Mouse (Mus musculus) embryonic stem cell, embryonic (primary cell): ENCODE data around the gene 1700020D05Rik.

ENCODE experiments used
- CTCF ChIA-PET, 4 experiments: fragments of 300-600 bp in 2 of 4; fragments of 350-600 bp in 2 of 4; sonication (Branson Sonifier 250); formaldehyde crosslinking; loops; one replicate each; lab custom pipeline; 2022; ENCODE audit warnings: inconsistent platforms in 2 of 4; lab: Charles Lee
- POLR2A ChIA-PET, 4 experiments: fragments of 300-600 bp in 2 of 4; fragments of 350-600 bp in 2 of 4; sonication (Branson Sonifier 250); formaldehyde crosslinking; loops; one replicate each; lab custom pipeline; 2022; ENCODE audit warnings: antibody characterized with exemption in 4 of 4, inconsistent platforms in 1 of 4; lab: Charles Lee

The 1700020D05Rik gene

GRCm38 (mm10) chr19:5487768-5488550 is 15.6 kb downstream of the 1700020D05Rik start, which contains the start of gene Mus81:
Gene Mus81, minus strand, starts transcription at chr19:5488402.
- POLR2A ChIA-PET = interaction anchor here (0.5 to 21.3 kb wide), 165 partner anchors 8 to 790 kb away, joined by 3 to 735 read pairs (median 5); partner anchors contain the start of genes Ccdc85b (in 4 of the 4), Ctsw (in 4 of the 4), Efemp2 (in 4 of the 4) and Fibp (in 4 of the 4)
- CTCF ChIA-PET = interaction anchor here (0.5 to 4.7 kb wide), 93 partner anchors 8 to 1769 kb away, joined by 3 to 118 read pairs (median 4); partner anchors contain the start of genes Ap5b1 (in 3 of the 4), Efemp2 (in 3 of the 4), Fibp (in 3 of the 4) and Snx32 (in 3 of the 4)

DNA sequence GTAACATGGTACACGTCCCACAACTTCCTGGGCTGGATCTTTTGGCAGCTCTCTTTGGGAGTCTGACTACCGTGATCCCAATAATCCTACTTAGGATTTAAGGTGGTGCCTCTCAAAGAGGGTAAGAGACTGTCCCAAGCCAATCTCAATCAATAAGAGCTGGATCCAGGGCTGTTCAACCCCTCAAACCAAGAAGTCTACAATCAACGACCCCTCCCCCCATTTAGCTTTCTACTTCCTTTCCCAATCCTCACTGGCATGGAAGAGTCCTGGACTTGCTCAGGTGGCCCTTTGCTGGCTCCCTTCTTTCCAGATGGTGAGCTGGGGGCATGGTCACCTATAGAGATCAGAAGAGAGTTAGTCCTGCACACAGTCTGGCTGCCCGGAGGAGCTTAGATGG is 16.8 kb downstream of the 1700020D05Rik start:
- ChIA-PET POLR2A (interaction anchor here (0.7 to 21.3 kb wide), 45 partner anchors 7 to 599 kb away, joined by 3 to 735 read pairs (median 21); partner anchors contain the start of genes Ccdc85b (in 3 of the 4), Efemp2 (in 3 of the 4), Fibp (in 3 of the 4) and AI837181 (in 2 of the 4)), CTCF (interaction anchor here (0.6 to 4.7 kb wide), 31 partner anchors 9 to 529 kb away, joined by 3 to 118 read pairs (median 8); partner anchors contain the start of genes Efemp2 (in 3 of the 4), Fibp (in 3 of the 4), Ctsw (in 2 of the 4) and AI837181 (in 1 of the 4))

DNA sequence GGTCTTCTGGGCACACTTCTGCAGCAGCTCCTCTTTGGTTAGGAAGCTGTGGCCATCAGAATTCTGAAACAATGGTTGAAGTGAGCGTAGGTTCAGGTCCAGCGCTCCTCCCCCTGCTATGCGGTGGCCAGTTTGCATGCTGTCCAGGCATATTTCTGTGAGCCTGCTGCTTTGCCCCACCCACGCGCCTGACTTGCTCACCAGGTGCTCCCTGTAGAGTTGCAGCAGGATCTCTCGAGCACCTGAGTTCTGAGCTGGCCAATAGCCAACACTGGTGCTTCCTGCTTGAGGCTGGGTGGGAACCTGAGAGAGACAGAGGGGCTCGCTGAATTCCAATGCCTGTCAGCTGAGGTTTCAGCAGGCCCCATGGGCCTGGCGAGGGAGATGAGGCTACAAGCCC is 17.3 kb downstream of the 1700020D05Rik start:
- POLR2A ChIA-PET = interaction anchor here in 3 of 4 experiments (0.8 to 21.3 kb wide), 19 partner anchors 10 to 599 kb away, joined by 3 to 735 read pairs (median 28); partner anchors contain the start of genes Efemp2 (in 3 of the 3), AI837181 (in 2 of the 3), Ccdc85b (in 2 of the 3) and Ctsw (in 2 of the 3)
- CTCF ChIA-PET = interaction anchor here in 2 of 4 experiments (0.7 to 4.7 kb wide), 7 partner anchors 10 to 110 kb away, joined by 3 to 118 read pairs (median 8); partner anchors contain the start of genes Ap5b1 (in 1 of the 2), Ctsw (in 1 of the 2) and Fibp (in 1 of the 2)

DNA sequence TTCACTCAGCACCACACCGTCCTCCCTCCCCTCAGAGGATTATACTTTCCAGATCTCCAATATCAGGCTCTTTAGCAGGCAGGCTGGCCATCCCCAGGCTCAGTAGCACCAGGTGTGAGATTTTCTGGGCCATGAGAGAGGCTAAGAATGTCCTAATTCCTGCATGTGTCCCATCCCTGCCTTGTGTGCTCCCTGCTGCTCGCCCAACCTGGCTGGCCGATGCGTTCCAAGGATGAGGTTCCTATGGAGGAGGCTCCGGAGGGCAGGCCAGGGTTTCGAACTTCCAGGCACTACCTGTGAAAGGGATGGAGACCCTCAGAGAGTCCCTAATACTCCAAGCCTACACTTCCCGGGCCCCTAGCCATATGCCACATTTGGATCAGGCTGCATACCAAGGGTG is 17.8 kb downstream of the 1700020D05Rik start:
- ChIA-PET POLR2A (interaction anchor here in 3 of 4 experiments (0.8 to 21.3 kb wide), 16 partner anchors 9 to 599 kb away, joined by 3 to 735 read pairs (median 21); partner anchors contain the start of genes Ccdc85b (in 3 of the 3), Efemp2 (in 3 of the 3), AI837181 (in 2 of the 3) and Ctsw (in 2 of the 3)), CTCF (interaction anchor here in 1 of 4 experiments (2.7 to 4.7 kb wide), 3 partner anchors 10 to 82 kb away, joined by 8 to 118 read pairs (median 16); partner anchors contain the start of genes Ap5b1, Ctsw and Fibp)

- POLR2A ChIA-PET = interaction anchor here in 3 of 4 experiments (1.0 to 21.3 kb wide), 11 partner anchors 9 to 356 kb away, joined by 3 to 735 read pairs (median 5); partner anchors contain the start of genes Ccdc85b (in 3 of the 3), Ctsw (in 2 of the 3), Fibp (in 2 of the 3) and AI837181 (in 1 of the 3)
- CTCF ChIA-PET = interaction anchor here in 1 of 4 experiments (2.7 kb wide), 1 partner anchor 11 kb away, joined by 8 read pairs; no protein-coding TSS in a partner anchor
Measured at GRCm38 (mm10) chr19:5485371-5485770, 18.2 kb downstream of the 1700020D05Rik start.

GRCm38 (mm10) chr19:5484496-5484895 is 19.1 kb downstream of the 1700020D05Rik start:
- ChIA-PET CTCF (interaction anchor here in 1 of 4 experiments (1.0 kb wide), 1 partner anchor 21 kb away, joined by 6 read pairs; no protein-coding TSS in a partner anchor), POLR2A (interaction anchor here in 3 of 4 experiments (1.0 to 21.3 kb wide), 10 partner anchors 9 to 357 kb away, joined by 4 to 735 read pairs (median 5); partner anchors contain the start of genes Ccdc85b (in 3 of the 3), Ctsw (in 2 of the 3), Efemp2 (in 2 of the 3) and Fibp (in 2 of the 3))

DNA sequence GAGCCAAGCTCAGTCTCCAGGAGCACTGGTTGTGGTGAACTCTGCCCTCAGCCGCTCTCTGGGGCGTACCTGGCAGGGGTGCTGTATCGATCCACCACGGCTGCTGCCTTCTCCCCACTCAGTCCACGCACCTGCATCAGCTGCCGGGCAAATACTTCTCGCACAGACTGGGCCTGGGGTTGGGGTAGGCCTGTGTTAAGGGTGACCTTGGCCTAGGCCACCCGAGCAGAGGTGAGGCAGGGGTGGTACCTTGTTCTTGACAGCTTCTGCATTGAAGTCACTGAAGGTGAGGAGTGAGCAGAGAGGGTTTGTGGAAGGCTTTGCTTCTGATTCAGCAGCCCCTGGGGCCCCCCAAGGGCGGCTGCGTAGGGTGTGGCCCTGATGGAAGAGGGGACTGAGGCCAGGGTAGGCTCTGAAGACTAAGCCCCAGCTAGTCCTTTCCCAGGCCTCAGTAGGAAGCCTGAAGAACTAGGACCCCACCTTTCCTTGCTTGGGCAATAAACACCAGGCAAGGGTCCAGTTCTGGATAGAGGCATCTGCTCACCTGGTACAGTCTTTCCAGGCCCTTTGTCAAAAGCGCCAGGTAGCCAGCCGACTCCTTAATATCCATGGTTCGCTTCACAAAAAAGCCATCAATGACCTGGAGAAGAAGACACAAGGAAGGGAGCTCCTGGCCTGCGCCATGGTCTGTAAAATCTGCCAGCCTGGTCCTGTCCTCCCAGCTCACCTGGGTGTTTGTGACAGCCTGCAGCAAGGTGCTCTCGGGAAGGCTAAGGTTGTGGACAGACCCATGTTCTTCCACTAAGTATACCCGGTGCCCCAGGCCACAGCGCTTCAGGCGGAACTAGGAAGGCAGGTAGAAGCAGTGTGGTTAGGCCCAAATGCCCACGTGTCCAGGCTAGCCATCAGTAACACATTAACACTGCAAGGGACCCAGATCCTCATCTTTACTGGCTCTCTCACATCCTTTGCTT is 19.9 kb downstream of the 1700020D05Rik start:
- ChIA-PET POLR2A (interaction anchor here in 3 of 4 experiments (0.6 to 21.3 kb wide), 9 partner anchors 10 to 667 kb away, joined by 3 to 735 read pairs (median 4); partner anchors contain the start of genes Ccdc85b (in 2 of the 3), Ctsw (in 2 of the 3), Efemp2 (in 2 of the 3) and Fibp (in 2 of the 3)), CTCF (interaction anchor here in 1 of 4 experiments (1.0 to 1.3 kb wide), 2 partner anchors 20 kb away, joined by 5 to 6 read pairs; no protein-coding TSS in a partner anchor)

DNA sequence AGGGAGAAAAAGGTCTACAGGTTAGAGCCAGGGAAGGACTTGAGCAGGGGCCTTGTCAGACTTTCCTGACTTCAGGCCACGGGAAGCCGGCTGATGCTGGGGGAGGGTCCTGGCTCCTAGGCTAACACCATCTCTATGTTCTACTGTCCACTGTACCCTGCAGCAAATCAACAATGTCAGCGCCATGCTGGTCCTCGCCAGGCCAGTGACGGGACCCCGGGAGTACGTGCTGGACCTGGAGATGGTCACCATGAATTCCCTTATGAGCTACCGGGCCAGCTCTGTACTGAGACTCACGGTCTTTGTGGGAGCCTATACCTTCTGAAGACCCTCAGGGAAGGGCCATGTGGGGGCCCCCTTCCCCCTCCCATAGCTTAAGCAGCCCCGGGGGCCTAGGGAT is 22.2 kb downstream of the 1700020D05Rik start:
- CTCF ChIA-PET = interaction anchor here in 1 of 4 experiments (1.6 kb wide), 1 partner anchor 17 kb away, joined by 4 read pairs; no protein-coding TSS in a partner anchor
- POLR2A ChIA-PET = interaction anchor here in 3 of 4 experiments (0.7 to 28.9 kb wide), 8 partner anchors 5 to 604 kb away, joined by 3 to 735 read pairs (median 30); partner anchors contain the start of genes Ccdc85b (in 2 of the 3), Cfl1 (in 2 of the 3), Ctsw (in 2 of the 3) and Fibp (in 2 of the 3)

DNA sequence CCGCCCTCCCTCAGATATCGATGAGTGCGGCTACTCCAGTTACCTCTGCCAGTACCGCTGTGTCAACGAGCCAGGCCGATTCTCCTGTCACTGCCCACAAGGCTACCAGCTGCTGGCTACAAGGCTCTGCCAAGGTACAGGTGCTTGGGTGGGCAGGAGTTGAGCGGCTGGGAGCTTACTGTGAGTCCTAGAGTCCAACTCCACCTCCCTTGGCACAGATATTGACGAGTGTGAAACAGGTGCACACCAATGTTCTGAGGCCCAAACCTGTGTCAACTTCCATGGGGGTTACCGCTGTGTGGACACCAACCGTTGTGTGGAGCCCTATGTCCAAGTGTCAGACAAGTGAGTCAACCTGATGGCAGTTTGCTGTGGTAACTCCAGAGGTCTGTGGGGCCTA is 23.6 kb downstream of the 1700020D05Rik start:
- ChIA-PET CTCF (no interaction called here), POLR2A (interaction anchor here in 2 of 4 experiments (1.6 to 28.9 kb wide), 6 partner anchors 7 to 16 kb away, joined by 7 to 735 read pairs (median 222); partner anchors contain the start of genes Ccdc85b (in 2 of the 2), Cfl1 (in 2 of the 2), Ctsw (in 2 of the 2) and Fibp (in 2 of the 2))

DNA sequence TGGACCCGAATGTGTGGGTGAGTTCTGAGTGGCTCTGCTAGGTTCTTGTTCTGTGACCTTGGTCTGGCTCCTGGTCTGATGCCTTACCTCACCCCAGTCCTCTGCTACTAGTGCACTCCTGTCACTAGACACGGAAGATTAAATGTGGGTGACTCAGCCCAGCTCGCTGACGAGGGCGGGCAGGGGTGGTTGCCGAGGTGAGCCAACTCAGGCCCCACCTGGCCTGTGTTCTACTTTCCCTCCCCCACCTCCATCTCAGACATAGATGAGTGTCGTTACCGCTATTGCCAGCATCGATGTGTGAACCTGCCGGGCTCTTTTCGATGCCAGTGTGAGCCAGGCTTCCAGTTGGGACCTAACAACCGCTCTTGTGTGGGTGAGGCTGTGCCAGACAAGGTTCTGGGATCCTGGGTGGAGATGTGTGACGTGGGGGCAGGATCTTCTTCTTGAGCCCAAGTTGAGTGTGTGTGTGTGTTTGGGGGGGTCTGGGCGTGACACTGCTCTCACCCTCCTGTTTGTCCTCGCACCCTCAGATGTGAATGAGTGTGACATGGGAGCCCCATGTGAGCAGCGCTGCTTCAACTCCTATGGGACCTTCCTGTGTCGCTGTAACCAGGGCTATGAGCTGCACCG is 25.8 kb downstream of the 1700020D05Rik start:
- POLR2A ChIA-PET = interaction anchor here in 3 of 4 experiments (0.6 to 28.9 kb wide), 8 partner anchors 9 to 364 kb away, joined by 3 to 735 read pairs (median 30); partner anchors contain the start of genes Cfl1 (in 3 of the 3), Mus81 (in 3 of the 3), Ccdc85b (in 1 of the 3) and Ctsw (in 1 of the 3)
- CTCF ChIA-PET = interaction anchor here in 3 of 4 experiments (0.6 to 1.8 kb wide), 5 partner anchors 10 to 212 kb away, joined by 4 to 12 read pairs (median 7); partner anchors contain the start of gene Mus81 (in 2 of the 3)

- CTCF ChIA-PET = interaction anchor here in 2 of 4 experiments (1.3 to 1.8 kb wide), 2 partner anchors 10 to 11 kb away, joined by 5 to 7 read pairs; partner anchors contain the start of gene Mus81 (in 1 of the 2)
Measured at GRCm38 (mm10) chr19:5477004-5477667, 26.5 kb downstream of the 1700020D05Rik start.

DNA sequence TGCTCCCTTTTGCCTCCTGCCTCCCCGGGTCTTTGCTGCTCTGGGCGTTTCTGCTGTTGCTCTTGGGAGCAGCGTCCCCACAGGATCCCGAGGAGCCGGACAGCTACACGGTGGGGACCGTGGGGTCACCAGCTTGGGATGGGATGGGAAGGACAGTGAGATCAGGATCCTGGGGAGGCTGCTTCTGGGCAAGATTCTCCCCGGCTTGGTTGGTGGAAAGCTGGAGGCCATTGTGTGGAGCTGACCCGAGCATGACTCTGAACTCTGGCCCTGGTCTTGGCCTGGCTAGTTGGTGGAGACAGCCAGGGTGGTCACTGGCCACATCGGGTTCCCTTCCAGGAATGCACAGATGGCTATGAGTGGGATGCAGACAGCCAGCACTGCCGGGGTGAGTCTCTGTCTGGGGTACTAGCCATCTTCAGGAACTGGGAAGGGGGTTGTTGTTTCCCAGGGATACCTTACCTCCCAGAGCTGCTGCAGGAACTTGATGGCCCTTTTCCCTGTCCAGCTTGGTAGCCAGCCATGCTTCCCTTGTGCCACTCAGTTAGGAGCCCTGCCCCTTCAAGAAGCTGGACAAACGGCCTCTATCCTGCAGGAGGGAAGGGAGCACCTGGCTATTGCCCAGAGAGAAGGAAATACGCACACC is 28.4 kb downstream of the 1700020D05Rik start:
- POLR2A ChIA-PET = interaction anchor here (0.6 to 28.9 kb wide), 22 partner anchors 10 to 312 kb away, joined by 3 to 735 read pairs (median 5); partner anchors contain the start of genes Mus81 (in 4 of the 4), Cfl1 (in 3 of the 4), Ccdc85b (in 2 of the 4) and Fibp (in 1 of the 4)
- CTCF ChIA-PET = interaction anchor here in 3 of 4 experiments (0.5 to 3.3 kb wide), 11 partner anchors 11 to 791 kb away, joined by 3 to 21 read pairs (median 4); partner anchors contain the start of gene Mus81 (in 3 of the 3)

More at GRCm38 (mm10) chr19:5477004-5477667, 26.5 kb downstream of the 1700020D05Rik start:
- POLR2A ChIA-PET = interaction anchor here in 3 of 4 experiments (0.5 to 28.9 kb wide), 17 partner anchors 8 to 993 kb away, joined by 3 to 735 read pairs (median 4); partner anchors contain the start of genes Cfl1 (in 3 of the 3), Mus81 (in 3 of the 3), Ctsw (in 2 of the 3) and AI837181 (in 1 of the 3)

DNA sequence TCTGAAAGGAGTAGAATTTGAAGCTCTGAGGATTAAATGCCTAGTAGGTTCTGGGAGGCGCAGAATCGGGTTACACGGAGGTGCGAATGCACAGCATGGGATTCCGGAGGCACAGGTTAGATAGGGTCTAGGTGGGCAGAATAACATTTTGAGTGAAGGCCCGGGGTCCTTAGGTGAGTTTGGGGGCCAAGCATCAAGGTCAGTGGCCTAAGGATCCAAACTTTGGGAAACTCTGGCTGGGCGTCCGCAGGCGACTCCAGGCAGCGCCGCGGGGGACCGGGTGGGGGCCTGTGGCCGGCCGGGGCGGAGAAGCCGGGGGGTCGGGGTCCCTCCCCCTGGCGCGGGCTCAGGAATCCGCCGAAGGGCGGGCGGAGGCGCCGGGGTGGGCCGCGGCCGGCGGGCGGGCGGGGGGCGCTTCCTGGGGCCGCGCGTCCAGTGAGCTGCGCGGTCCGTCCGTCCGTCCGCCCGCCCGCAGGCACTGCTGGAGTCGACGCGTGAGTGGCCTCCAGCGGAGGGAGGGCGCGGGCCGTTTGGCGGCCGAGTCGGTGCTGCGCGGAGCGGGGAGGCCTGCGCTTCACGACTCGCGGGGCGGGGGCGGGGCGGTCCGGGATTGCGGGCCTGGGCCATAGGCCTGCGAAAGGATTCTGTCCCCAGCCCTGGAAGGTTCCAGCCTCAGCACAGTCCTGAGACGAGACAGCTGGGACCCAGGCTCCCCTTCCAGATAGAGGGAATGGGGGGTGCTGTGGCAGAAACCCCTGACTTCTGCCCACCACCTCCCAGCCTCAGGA is 29.1 kb downstream of the 1700020D05Rik start:
- ChIA-PET POLR2A (interaction anchor here (0.5 to 28.9 kb wide), 24 partner anchors 10 to 372 kb away, joined by 3 to 735 read pairs (median 5); partner anchors contain the start of genes Mus81 (in 4 of the 4), Cfl1 (in 3 of the 4), Ccdc85b (in 2 of the 4) and Fibp (in 1 of the 4)), CTCF (interaction anchor here (0.5 to 3.3 kb wide), 12 partner anchors 11 to 94 kb away, joined by 3 to 21 read pairs (median 8); partner anchors contain the start of genes Mus81 (in 3 of the 4) and Ccdc85b (in 1 of the 4))
